Mouse (Mus musculus) layer of hippocampus, postnatal 36 days (tissue): ENCODE results near the gene Snap25. TPM values are rescaled to one million over a fixed set of nuclear protein-coding genes. Genes with fewer than 3 reads are reported as not detected.

Experiments
- DNase-seq, 2 experiments: peaks; one replicate each; pipeline ENCODE4 v3.0.0; 2022
- total RNA-seq, 2 experiments: library from RNA; stranded (reverse); gene quantifications; 2 replicates each; pipeline ENCODE4 v1.2.3; 2021

The Snap25 gene
- total RNA-seq, 2 experiments from 2014 or later: 1,936 to 2,126 TPM

- no peak for DNase-seq
These were observed 98.1 kb downstream of the Snap25 start for GRCm38 (mm10) chr2:136811331-136811730.

- DNase-seq: peak; percentile 27 to 32
These were observed 103.6 kb downstream of the Snap25 start for GRCm38 (mm10) chr2:136816717-136817400.

- no peak for DNase-seq
These were observed 110.8 kb downstream of the Snap25 start for GRCm38 (mm10) chr2:136823751-136824716.

- DNase-seq: no peak
These were observed 114.4 kb downstream of the Snap25 start for GRCm38 (mm10) chr2:136827612-136828011.

Other genes starting within 250 kb of the Snap25 start
- gene Ankef1, start 211.5 kb upstream of the Snap25 start, total RNA-seq: 1 to 10 TPM; 1.5 to 1.9 TPM
- gene AL731706.2, start 172.2 kb downstream of the Snap25 start, total RNA-seq: 10 to 100 TPM; 17.3 to 29.0 TPM
- 1 to 10 TPM; 7.9 to 8.2 TPM for gene Slx4ip, start 177.8 kb downstream of the Snap25 start, total RNA-seq
- gene AL731706.1, start 177.9 kb downstream of the Snap25 start, total RNA-seq: 10 to 100 TPM; 17.3 to 18.3 TPM
- gene Mkks, start 177.9 kb downstream of the Snap25 start, total RNA-seq: 10 to 100 TPM; 25.7 to 28.5 TPM